Mouse (Mus musculus) NIH3T3 (cell line): ENCODE measurements at regions not wholly inside any gene's neighbourhood (a gene's known extent, or its start where the extent isn't known, plus 50 kb on each side); places are given as distances from the start of the nearest gene placed in this dataset.

ENCODE experiments used
- DNase-seq: peaks from one replicate; pipeline ENCODE4 v3.0.0-alpha.2; 2012; ENCODE audit warnings: low read depth

- DNase-seq: peak; percentile 27
These were observed 196.4 kb downstream of the Mettl4 start for GRCm38 (mm10) chr17:94553400-94553799.

GRCm38 (mm10) chr17:94528765-94529164 is 221.1 kb downstream of the Mettl4 start:
- no peak for DNase-seq
